Mouse (Mus musculus): ENCODE data around the gene Pip5k1b. TPM values are rescaled to one million over a fixed set of nuclear protein-coding genes. Genes with fewer than 3 reads are reported as not detected.
A peak's percentile ranks its signal among the peaks of the same experiment; 100 is the strongest.

Pip5k1b gene
- polyA plus RNA-seq, 1 experiment from 2014 or later, result 9.3 TPM

- H3K9ac ChIP-seq, result no peak overlapping the region
- H3K4me3 ChIP-seq, result no peak overlapping the region
- no peaks in the 10 kb centered on the region for H3K4me1 ChIP-seq (replicated peaks)
- H3K9me3 ChIP-seq (replicated peaks), result no peaks in the 10 kb centered on the region; the same call in 1 of the 2 replicates
- no peak overlapping the region for H3K4me2 ChIP-seq
- H3K27me3 ChIP-seq, result no peaks in the 10 kb centered on the region
- no peaks in the 10 kb centered on the region; the same call in 1 of the 2 replicates for H3K36me3 ChIP-seq
- 89% methylated on average over 5 of the region's 5 CpGs for WGBS
- H3K27ac ChIP-seq, result no peak overlapping the region
- no peak for ATAC-seq (replicated peaks; ENCODE audit: insufficient number of reproducible peaks, insufficient read depth, low FRiP score, low read depth)
These were observed 203.2 kb downstream of the Pip5k1b start for GRCm38 (mm10) chr19:24352298-24352959.

GRCm38 (mm10) chr19:24344501-24344900 is 211.2 kb downstream of the Pip5k1b start:
- H3K27me3 ChIP-seq, result no peaks in the 10 kb centered on the region
- H3K4me1 ChIP-seq (replicated peaks), result peaks cover 27% of the 10 kb centered on the region
- H3K9ac ChIP-seq, result no peak overlapping the region
- 83% methylated on average over 8 of the region's 8 CpGs for WGBS
- H3K36me3 ChIP-seq, result 0 out of 2 replicates have a peak, but pooled peaks cover 3% of the 10 kb centered on the region
- H3K4me3 ChIP-seq, result no peak overlapping the region
- no peak overlapping the region for H3K4me2 ChIP-seq
- ATAC-seq (replicated peaks; ENCODE audit: insufficient number of reproducible peaks, insufficient read depth, low FRiP score, low read depth), result no peak
- H3K27ac ChIP-seq, result no peak overlapping the region
- H3K9me3 ChIP-seq (replicated peaks), result no peaks in the 10 kb centered on the region

- 0 out of 2 replicates have a peak, but pooled peaks cover 3% of the 10 kb centered on the region for H3K36me3 ChIP-seq
- H3K4me3 ChIP-seq, result no peak overlapping the region
- H3K27me3 ChIP-seq, result no peaks in the 10 kb centered on the region
- peaks cover 27% of the 10 kb centered on the region for H3K4me1 ChIP-seq (replicated peaks)
- 0 out of 2 replicates have a peak overlapping the region, but pooled peaks have one; percentile 21 for H3K9ac ChIP-seq
- WGBS, result 20% methylated on average over 5 of the region's 5 CpGs
- H3K4me2 ChIP-seq, result peak overlapping the region; percentile 42
- no peaks in the 10 kb centered on the region for H3K9me3 ChIP-seq (replicated peaks)
- peak overlapping the region; percentile 70 for H3K27ac ChIP-seq
- no peak; the same call in 1 of the 2 replicates for ATAC-seq (replicated peaks; ENCODE audit: insufficient number of reproducible peaks, insufficient read depth, low FRiP score, low read depth)
These were observed 212.9 kb downstream of the Pip5k1b start for GRCm38 (mm10) chr19:24342786-24343185.

- no peak overlapping the region for H3K27ac ChIP-seq
- no peak for ATAC-seq (replicated peaks; ENCODE audit: insufficient number of reproducible peaks, insufficient read depth, low FRiP score, low read depth)
These were observed 219.1 kb downstream of the Pip5k1b start for GRCm38 (mm10) chr19:24336370-24337076.

GRCm38 (mm10) chr19:24335611-24336343 is 219.9 kb downstream of the Pip5k1b start:
- Histone ChIP-seq H3K4me1 (replicated peaks) (peaks cover 10% of the 10 kb centered on the region), H3K9ac (no peak overlapping the region), H3K4me3 (no peak overlapping the region), H3K9me3 (replicated peaks) (no peaks in the 10 kb centered on the region), H3K4me2 (no peak overlapping the region), H3K36me3 (no peaks in the 10 kb centered on the region), H3K27me3 (no peaks in the 10 kb centered on the region), H3K27ac (no peak overlapping the region)
- WGBS, result 47% methylated on average over 4 of the region's 4 CpGs
- ATAC-seq (replicated peaks; ENCODE audit: insufficient number of reproducible peaks, insufficient read depth, low FRiP score, low read depth), result no peak

More at GRCm38 (mm10) chr19:24336370-24337076, 219.1 kb downstream of the Pip5k1b start:
- Histone ChIP-seq H3K9ac (no peak overlapping the region), H3K4me2 (no peak overlapping the region), H3K36me3 (no peaks in the 10 kb centered on the region), H3K9me3 (replicated peaks) (no peaks in the 10 kb centered on the region), H3K27me3 (no peaks in the 10 kb centered on the region), H3K4me3 (no peak overlapping the region), H3K4me1 (replicated peaks) (peaks cover 10% of the 10 kb centered on the region)
- 60% methylated on average over 12 of the region's 12 CpGs for WGBS

- Histone ChIP-seq H3K27me3 (no peaks in the 10 kb centered on the region), H3K9me3 (replicated peaks) (no peaks in the 10 kb centered on the region), H3K4me3 (no peak overlapping the region), H3K9ac (no peak overlapping the region), H3K27ac (peak overlapping the region; percentile 74), H3K4me1 (replicated peaks) (peaks cover 10% of the 10 kb centered on the region), H3K4me2 (no peak overlapping the region), H3K36me3 (no peaks in the 10 kb centered on the region)
- 28% methylated on average over 5 of the region's 5 CpGs for WGBS
- ATAC-seq (replicated peaks; ENCODE audit: insufficient number of reproducible peaks, insufficient read depth, low FRiP score, low read depth), result peak; percentile 35; the same call in 1 of the 2 replicates
These were observed 222.7 kb downstream of the Pip5k1b start for GRCm38 (mm10) chr19:24332956-24333355.

DNA sequence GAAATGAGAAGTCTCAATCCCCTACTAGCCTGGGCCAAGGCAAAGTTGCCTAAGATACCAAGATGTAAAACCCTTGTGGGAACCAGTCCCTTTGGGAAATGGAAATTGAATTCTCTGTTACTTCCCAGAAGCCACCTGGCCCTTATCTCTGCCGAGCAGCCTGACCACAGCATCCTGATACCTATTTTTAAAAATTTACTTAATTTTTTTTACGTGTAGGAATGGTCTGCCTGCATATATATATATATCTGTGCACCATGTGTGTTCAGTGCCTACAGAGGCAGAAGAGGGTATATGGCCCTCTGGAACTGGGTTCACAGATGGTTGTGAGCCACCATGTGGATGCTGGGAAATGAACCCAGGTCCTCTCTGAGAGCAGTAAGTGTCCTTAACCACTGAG is 224.4 kb downstream of the Pip5k1b start:
- Histone ChIP-seq H3K36me3 (no peaks in the 10 kb centered on the region), H3K9ac (no peak overlapping the region), H3K4me2 (no peak overlapping the region), H3K4me3 (no peak overlapping the region), H3K27ac (no peak overlapping the region), H3K9me3 (replicated peaks) (no peaks in the 10 kb centered on the region), H3K4me1 (replicated peaks) (peaks cover 7% of the 10 kb centered on the region), H3K27me3 (no peaks in the 10 kb centered on the region)
- 71% methylated on average over 2 of the region's 2 CpGs for WGBS
- no peak for ATAC-seq (replicated peaks; ENCODE audit: insufficient number of reproducible peaks, insufficient read depth, low FRiP score, low read depth)

GRCm38 (mm10) chr19:24330366-24330765 is 225.3 kb downstream of the Pip5k1b start:
- Histone ChIP-seq H3K36me3 (no peaks in the 10 kb centered on the region), H3K9me3 (replicated peaks) (no peaks in the 10 kb centered on the region), H3K27ac (no peak overlapping the region), H3K4me1 (replicated peaks) (peaks cover 7% of the 10 kb centered on the region), H3K4me2 (no peak overlapping the region), H3K9ac (no peak overlapping the region), H3K27me3 (no peaks in the 10 kb centered on the region), H3K4me3 (no peak overlapping the region)
- 71% methylated on average over 2 of the region's 2 CpGs for WGBS
- ATAC-seq (replicated peaks; ENCODE audit: insufficient number of reproducible peaks, insufficient read depth, low FRiP score, low read depth), result no peak

DNA sequence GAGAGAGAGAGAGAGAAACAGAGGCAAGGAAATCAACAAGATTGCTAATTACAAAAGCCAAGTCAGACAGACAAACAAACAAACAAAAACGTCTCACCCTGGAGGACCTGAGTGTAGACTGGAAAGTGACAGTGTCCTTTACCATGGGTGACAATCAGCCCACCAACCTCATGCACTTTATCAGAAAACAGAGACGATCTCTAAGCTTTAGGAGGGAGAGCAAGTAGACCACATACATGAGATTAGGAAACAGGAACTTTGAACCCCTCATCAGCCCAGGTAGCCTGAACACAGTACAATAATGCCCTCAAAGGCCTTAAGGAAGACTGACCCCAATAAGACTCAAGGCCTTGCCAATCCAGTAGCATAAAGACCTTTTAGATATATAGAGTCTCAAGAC is 227.8 kb downstream of the Pip5k1b start:
- 51% methylated on average over 2 of the region's 2 CpGs for WGBS
- Histone ChIP-seq H3K27ac (no peak overlapping the region), H3K4me3 (no peak overlapping the region), H3K4me1 (replicated peaks) (peaks cover 12% of the 10 kb centered on the region), H3K27me3 (no peaks in the 10 kb centered on the region), H3K9ac (no peak overlapping the region), H3K36me3 (no peaks in the 10 kb centered on the region), H3K4me2 (no peak overlapping the region), H3K9me3 (replicated peaks) (no peaks in the 10 kb centered on the region)
- no peak for ATAC-seq (replicated peaks; ENCODE audit: insufficient number of reproducible peaks, insufficient read depth, low FRiP score, low read depth)

GRCm38 (mm10) chr19:24326969-24327368 is 228.7 kb downstream of the Pip5k1b start:
- Histone ChIP-seq H3K9me3 (replicated peaks) (no peaks in the 10 kb centered on the region), H3K9ac (no peak overlapping the region), H3K4me2 (no peak overlapping the region), H3K27ac (no peak overlapping the region), H3K4me3 (no peak overlapping the region), H3K36me3 (no peaks in the 10 kb centered on the region), H3K27me3 (no peaks in the 10 kb centered on the region), H3K4me1 (replicated peaks) (peaks cover 12% of the 10 kb centered on the region)
- ATAC-seq (replicated peaks; ENCODE audit: insufficient number of reproducible peaks, insufficient read depth, low FRiP score, low read depth), result no peak
- 72% methylated on average over 1 of the region's 1 CpGs for WGBS

DNA sequence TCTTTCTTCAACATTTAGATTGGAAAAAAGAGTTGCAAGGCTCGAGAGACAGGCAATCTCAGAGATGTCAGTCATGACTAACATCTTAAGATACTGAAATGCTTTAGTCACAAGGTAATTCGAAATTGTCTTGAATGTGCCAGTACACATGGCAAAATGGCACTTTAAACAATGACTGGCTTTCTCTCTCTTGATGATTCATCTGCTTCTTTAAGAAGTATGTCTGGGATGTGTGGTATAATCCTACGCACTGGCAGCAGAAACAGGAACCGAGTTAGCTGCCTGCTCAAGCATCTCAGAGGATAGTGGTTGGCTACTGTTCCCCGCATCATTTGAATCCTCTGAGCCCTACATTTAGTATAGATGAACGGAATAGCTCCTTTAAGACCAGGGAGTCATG is 230.0 kb downstream of the Pip5k1b start:
- Histone ChIP-seq H3K9me3 (replicated peaks) (no peaks in the 10 kb centered on the region), H3K9ac (no peak overlapping the region), H3K27ac (no peak overlapping the region), H3K27me3 (no peaks in the 10 kb centered on the region), H3K4me2 (no peak overlapping the region), H3K36me3 (no peaks in the 10 kb centered on the region), H3K4me3 (no peak overlapping the region), H3K4me1 (replicated peaks) (peaks cover 23% of the 10 kb centered on the region)
- no peak for ATAC-seq (replicated peaks; ENCODE audit: insufficient number of reproducible peaks, insufficient read depth, low FRiP score, low read depth)
- WGBS, result 80% methylated on average over 6 of the region's 6 CpGs

Data from heart, embryonic 15.5 days (tissue).